Mouse (Mus musculus): ENCODE data around the gene Gja1. TPM values are rescaled to one million over a fixed set of nuclear protein-coding genes. Genes with fewer than 3 reads are reported as not detected.
"Not testable (repeated sequence)": the region's sequence is repeated elsewhere in the genome, so short reads cannot be mapped to it uniquely, and the experiment has no call there.

The Gja1 gene
- total RNA-seq (2021): 100 to 1,000 TPM; 368 to 724 TPM

- intact Hi-C loops (cut with DNase I): loop anchor here (5.0 kb wide), 4 partner anchors 90 to 540 kb away; no protein-coding TSS in a partner anchor
- peak; percentile 80 to 83 for DNase-seq
These were observed at the start of gene Gja1 for GRCm38 (mm10) chr10:56377097-56377965. TSS of gene Gja1 (plus strand) at chr10:56377330.

- peak; percentile 82 to 89 for DNase-seq
- intact Hi-C loops (cut with DNase I): loop anchor here (1.0 kb wide), 2 partner anchors 175 to 233 kb away; partner anchors contain the start of gene Msl3l2
These were observed 38.2 kb upstream of the Gja1 start for GRCm38 (mm10) chr10:56338851-56339489.

- intact Hi-C loops (cut with DNase I): no loop called here
- DNase-seq: no peak
These were observed 16.7 kb upstream of the Gja1 start for GRCm38 (mm10) chr10:56360472-56360871.

GRCm38 (mm10) chr10:56369073-56369472 is 8.1 kb upstream of the Gja1 start:
- peak; percentile 82 to 85 for DNase-seq
- intact Hi-C loops (cut with DNase I): loop anchor here (1.0 to 5.0 kb wide), 2 partner anchors 632 to 1078 kb away; no protein-coding TSS in a partner anchor

GRCm38 (mm10) chr10:56373021-56373720 is 4.0 kb upstream of the Gja1 start:
- intact Hi-C loops (cut with DNase I): loop anchor here (1.0 kb wide), 2 partner anchors 810 to 944 kb away; no protein-coding TSS in a partner anchor
- DNase-seq: peak; percentile 51 to 60

- intact Hi-C loops (cut with DNase I): loop anchor here (2.0 kb wide), 1 partner anchor 467 kb away; no protein-coding TSS in a partner anchor
- no peak for DNase-seq
These were observed 3.0 kb upstream of the Gja1 start for GRCm38 (mm10) chr10:56374169-56374568.

- DNase-seq: peak; percentile 29 to 37
- intact Hi-C loops (cut with DNase I): loop anchor here (2.0 to 5.0 kb wide), 5 partner anchors 91 to 541 kb away; no protein-coding TSS in a partner anchor
These were observed 1.1 kb upstream of the Gja1 start for GRCm38 (mm10) chr10:56375906-56376468.

GRCm38 (mm10) chr10:56377966-56378647 is 977 bp downstream of the Gja1 start:
- peak; percentile 47 to 50 for DNase-seq
- intact Hi-C loops (cut with DNase I): loop anchor here (1.0 to 5.0 kb wide), 5 partner anchors 89 to 539 kb away; no protein-coding TSS in a partner anchor

- DNase-seq: peak; percentile 48 to 62
- intact Hi-C loops (cut with DNase I): loop anchor here (1.0 to 5.0 kb wide), 5 partner anchors 89 to 539 kb away; no protein-coding TSS in a partner anchor
These were observed 1.6 kb downstream of the Gja1 start for GRCm38 (mm10) chr10:56378648-56379254.

- intact Hi-C loops (cut with DNase I): loop anchor here (5.0 kb wide), 4 partner anchors 88 to 538 kb away; no protein-coding TSS in a partner anchor
- DNase-seq: peak; percentile 31 to 41
These were observed 2.6 kb downstream of the Gja1 start for GRCm38 (mm10) chr10:56379720-56380119.

GRCm38 (mm10) chr10:56385195-56386109 is 8.3 kb downstream of the Gja1 start:
- intact Hi-C loops (cut with DNase I): loop anchor here (5.0 kb wide), 1 partner anchor 727 kb away; no protein-coding TSS in a partner anchor
- DNase-seq: peak; percentile 41

GRCm38 (mm10) chr10:56393095-56393784 is 16.1 kb downstream of the Gja1 start:
- no peak for DNase-seq
- intact Hi-C loops (cut with DNase I): no loop called here

- DNase-seq; intact Hi-C loops (cut with DNase I): not testable (repeated sequence)
These were observed 16.8 kb downstream of the Gja1 start for GRCm38 (mm10) chr10:56393815-56394417.

GRCm38 (mm10) chr10:56397875-56398274 is 20.7 kb downstream of the Gja1 start:
- DNase-seq: no peak
- intact Hi-C loops (cut with DNase I): no loop called here

GRCm38 (mm10) chr10:56398310-56398709 is 21.2 kb downstream of the Gja1 start:
- intact Hi-C loops (cut with DNase I): no loop called here
- DNase-seq: no peak

- intact Hi-C loops (cut with DNase I); DNase-seq: not testable (repeated sequence)
These were observed 24.3 kb downstream of the Gja1 start for GRCm38 (mm10) chr10:56401396-56401795.

- DNase-seq: no peak
- intact Hi-C loops (cut with DNase I): no loop called here
These were observed 28.8 kb downstream of the Gja1 start for GRCm38 (mm10) chr10:56405934-56406333.
